Mouse (Mus musculus): ENCODE data around the gene Cers5.

Gene Cers5

GRCm38 (mm10) chr15:99726549-99726948, 46.1 kb downstream of the Cers5 start:
- in situ Hi-C loops (cut with MboI, MseI) = loop anchor here (5.0 to 10.0 kb wide), 2 partner anchors 46 to 178 kb away; partner anchors contain the start of gene Cers5

GRCm38 (mm10) chr15:99725341-99726155, 47.1 kb downstream of the Cers5 start, which contains the start of gene Cox14:
Gene Cox14, plus strand, starts transcription at chr15:99725618.
- in situ Hi-C loops (cut with MboI, MseI) = loop anchor here (5.0 to 10.0 kb wide), 2 partner anchors 47 to 179 kb away; partner anchors contain the start of gene Cers5

DNA sequence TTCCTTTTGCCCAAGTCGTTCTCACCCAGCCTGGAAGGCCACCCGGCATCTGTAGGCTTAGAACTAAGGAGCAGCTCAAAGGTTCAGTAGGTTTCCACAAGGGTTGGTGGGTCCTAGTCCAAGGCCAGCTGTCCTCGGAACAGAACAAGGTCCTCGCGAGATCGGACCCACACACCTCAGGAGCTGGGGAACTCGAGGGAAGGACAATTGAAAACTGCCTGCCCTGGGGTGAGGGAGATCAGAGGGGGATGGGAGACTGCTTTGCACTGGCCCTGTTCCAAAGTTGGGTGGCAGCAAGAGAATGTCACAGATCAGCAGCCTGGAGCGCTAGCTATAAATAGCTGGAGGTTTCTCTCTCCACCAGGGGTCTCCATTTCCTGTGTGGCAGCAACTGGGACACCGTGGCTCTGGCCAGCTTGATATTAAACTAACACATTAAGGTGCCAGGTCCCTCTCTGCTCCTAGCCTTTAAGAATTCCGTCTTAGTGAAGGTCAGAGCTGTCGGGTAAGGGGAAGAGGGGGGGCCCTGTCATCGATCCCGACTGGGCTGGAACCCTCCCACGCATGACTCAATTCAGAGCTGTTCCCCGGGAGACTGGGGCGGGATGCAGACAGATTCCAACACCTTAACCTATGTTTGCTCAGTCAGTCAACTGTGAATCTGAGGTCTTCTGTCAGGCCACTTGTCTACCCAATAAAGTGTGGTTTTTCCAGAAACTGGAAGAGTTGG, 48.2 kb downstream of the Cers5 start:
- in situ Hi-C loops (cut with MboI, MseI) = loop anchor here (5.0 to 10.0 kb wide), 2 partner anchors 48 to 180 kb away; partner anchors contain the start of gene Cers5

- in situ Hi-C loops (cut with MboI, MseI) = loop anchor here (10.0 kb wide), 1 partner anchor 181 kb away; no protein-coding TSS in a partner anchor
These were observed 49.0 kb downstream of the Cers5 start for GRCm38 (mm10) chr15:99723515-99724291.

DNA sequence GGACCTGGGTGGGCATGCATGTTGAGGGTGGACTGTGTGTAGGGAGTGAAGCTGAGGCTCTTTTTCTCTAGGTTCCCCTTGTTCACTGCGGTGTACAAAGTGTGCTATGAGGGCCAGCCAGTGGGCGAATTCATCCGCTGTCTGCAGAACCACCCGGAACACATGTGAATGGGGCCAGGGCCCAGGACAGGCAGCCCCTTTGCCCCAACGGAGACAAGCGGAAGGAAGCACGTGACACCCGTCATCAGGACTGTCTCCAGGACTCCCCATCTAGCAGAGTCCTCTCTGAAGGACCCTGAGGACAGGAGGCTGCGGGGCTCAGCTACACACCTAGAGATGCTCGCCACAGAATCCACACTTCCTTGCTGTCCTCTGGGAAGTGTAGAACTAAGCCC, 49.6 kb downstream of the Cers5 start:
- in situ Hi-C loops (cut with MboI, MseI) = loop anchor here (10.0 kb wide), 1 partner anchor 182 kb away; no protein-coding TSS in a partner anchor

GRCm38 (mm10) chr15:99721921-99722743, 50.6 kb downstream of the Cers5 start:
- in situ Hi-C loops (cut with MboI, MseI) = loop anchor here (10.0 kb wide), 1 partner anchor 183 kb away; no protein-coding TSS in a partner anchor

- in situ Hi-C loops (cut with MboI, MseI) = loop anchor here (10.0 kb wide), 1 partner anchor 185 kb away; no protein-coding TSS in a partner anchor
These were observed 52.8 kb downstream of the Cers5 start for GRCm38 (mm10) chr15:99719865-99720264.

DNA sequence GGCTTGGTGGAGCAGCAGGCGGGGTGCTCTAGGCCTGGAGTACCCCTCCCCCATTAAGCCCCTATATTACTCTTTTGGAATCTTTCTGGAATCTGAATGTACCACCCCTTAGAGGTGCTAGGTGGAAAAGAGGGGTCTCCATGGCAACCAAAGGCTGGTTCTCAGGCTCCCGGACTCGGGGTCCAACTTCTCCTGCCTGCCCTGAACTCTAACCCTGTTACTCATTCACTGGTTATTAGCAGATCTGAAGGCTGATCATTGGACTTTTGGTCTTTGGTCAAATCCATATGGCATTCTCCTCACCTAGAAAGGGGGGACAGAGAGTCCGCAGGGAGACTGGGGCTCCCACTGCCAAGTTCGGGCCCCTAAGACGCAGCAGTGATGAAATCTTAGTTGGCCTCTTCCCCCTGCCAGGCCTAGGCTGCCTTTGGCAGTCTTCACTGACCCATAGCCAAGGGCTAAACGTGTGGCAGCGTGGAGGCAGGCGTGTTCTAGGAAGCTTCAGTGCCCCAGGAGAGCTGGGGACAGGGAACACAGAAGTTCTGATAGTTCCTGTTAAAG, 54.1 kb downstream of the Cers5 start:
- in situ Hi-C loops (cut with MboI, MseI) = no loop called here

DNA sequence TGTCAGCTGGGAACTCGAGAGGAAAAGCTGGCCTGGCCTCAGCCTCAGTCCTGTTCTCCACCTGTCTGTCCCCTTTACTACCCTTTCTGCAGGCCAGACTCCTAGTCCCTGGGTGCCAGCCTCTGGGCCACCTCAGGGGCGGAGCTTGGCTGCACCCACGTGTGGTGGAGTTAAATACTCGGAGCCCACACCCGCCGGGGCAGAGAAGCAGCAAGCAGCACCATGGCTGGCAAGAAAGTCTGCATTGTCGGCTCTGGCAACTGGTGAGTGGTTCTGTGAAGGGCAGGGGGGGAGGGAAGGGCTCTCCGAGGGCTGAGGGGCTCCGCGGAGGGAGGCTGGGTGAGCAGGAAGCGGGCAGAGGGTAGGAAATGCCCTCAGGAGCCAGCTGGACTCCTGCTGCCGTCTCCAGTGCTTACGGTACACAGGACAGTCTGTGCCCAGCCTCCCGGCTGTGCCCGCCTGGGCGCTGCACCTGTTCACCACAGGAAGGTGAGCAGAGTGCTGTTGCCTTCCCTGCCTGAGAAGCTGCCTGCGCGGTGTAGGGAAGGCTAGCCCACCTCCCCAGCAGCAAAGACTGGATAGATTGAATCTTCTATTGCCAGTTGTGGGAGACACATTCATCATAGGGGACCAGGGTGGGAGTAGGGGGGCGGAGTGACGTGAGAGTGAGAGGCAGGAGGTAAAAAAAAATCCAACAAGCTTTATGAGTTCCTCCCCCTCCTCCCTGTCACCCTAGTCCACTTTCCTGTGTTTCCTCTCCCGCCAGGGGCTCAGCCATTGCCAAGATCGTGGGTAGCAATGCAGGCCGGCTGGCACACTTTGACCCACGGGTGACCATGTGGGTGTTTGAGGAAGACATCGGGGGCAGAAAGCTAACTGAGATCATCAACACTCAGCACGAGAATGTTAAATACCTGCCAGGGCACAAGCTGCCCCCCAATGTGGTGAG, 55.0 kb downstream of the Cers5 start, which contains the start of gene Gpd1:
Gene Gpd1, plus strand, starts transcription at position 130 of the 949 bp plus-strand sequence.
- in situ Hi-C loops (cut with MboI, MseI) = no loop called here

DNA sequence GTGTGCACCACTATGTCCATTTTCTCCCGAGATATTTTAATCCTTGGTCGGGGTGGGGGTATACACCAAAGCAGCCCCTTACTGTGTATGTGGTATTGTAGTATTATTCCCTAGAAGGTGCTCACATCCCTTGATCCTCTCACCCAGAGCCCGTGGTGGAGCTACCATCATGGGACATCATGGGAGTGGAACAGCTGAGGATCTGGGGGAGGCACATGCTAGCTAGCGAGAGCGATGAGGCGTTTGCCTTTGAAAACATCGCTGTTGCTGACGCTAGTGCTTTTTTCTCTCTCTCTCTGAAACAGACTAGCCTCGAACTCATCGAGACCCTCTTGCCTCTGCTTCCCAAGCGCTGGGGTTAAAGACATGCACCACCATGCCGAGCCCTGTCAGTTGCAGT, 55.9 kb downstream of the Cers5 start:
- in situ Hi-C loops (cut with MboI, MseI) = no loop called here

DNA sequence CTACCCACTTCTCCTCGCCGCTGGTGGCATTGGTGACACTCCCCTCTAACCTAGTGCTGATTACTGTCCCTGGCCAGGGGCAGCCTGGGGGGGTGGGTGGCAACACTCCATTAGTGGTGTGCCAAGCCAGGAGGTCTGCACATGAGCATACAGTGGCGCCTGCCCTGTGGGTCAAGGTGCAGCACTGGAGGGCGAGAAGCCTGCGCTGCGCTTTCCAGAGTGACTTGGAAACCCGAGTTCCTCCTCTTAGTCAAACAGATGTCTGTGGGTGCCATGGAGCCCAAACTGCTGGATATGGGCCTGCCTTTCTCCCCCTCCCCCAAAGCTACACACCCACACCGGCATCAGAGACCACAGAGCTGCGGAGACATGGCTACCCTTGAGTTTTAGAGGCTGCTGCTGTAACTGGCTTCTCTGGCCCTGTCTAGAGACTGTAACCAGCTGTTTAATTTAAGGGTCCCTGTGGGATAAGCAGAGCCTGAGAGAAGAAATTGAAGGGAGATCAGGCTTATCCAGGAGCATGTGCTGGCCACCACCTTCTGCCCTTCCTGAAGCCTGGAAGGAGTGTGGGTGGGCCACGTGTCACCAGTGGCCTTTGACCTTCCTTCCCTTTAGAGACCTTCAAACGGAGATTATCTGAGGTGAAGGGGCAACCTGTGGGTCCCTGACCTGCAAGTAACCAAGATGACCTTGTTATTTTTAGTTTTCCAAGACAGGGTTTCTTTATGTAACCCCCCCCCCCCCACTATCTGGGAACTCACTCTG, 56.5 kb downstream of the Cers5 start:
- in situ Hi-C loops (cut with MboI, MseI) = no loop called here

GRCm38 (mm10) chr15:99715361-99715865, 57.3 kb downstream of the Cers5 start:
- in situ Hi-C loops (cut with MboI, MseI) = no loop called here

DNA sequence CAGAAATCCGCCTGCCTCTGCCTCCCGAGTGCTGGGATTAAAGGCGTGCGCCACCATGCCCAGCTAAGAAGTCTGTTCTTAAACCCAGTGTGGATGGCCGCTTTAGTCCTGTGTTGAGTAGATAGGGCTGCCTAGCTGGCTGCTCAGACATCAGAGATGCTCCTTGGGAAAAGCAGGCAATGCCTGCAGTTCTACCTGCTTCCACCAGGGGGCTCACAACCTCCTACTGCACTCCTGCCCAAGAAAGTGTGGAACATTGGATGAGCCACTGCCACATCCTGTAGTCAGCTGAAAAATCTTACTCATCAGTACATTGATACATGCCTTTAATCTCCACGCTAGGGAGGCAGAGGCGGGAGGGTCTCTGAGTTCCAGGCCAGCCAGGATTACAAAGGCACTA, 57.8 kb downstream of the Cers5 start:
- in situ Hi-C loops (cut with MboI, MseI) = no loop called here

GRCm38 (mm10) chr15:99714206-99714605, 58.5 kb downstream of the Cers5 start:
- in situ Hi-C loops (cut with MboI, MseI) = no loop called here

- in situ Hi-C loops (cut with MboI, MseI) = no loop called here
These were observed 59.1 kb downstream of the Cers5 start for GRCm38 (mm10) chr15:99713569-99713968.

GRCm38 (mm10) chr15:99712666-99713559, 59.8 kb downstream of the Cers5 start:
- in situ Hi-C loops (cut with MboI, MseI) = no loop called here

DNA sequence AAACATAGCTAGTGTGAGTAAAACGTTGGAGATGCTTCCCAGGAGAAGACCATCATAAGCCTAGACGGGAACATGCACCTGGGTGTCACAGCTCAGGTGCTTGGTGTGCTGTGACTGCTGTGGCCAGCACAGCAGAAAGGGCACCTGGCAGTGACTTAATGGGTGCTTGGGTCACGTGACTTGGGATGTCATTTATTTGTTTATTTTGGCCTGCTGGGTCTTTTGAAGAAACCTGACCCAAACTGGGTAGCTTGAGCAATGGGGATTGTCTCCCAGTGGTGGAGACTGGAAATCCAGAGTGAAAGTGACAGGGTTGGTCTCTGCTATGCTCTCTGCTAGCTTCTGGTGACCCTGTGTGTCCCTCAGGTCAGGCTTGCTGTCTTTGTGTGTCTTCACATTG, 61.2 kb downstream of the Cers5 start:
- in situ Hi-C loops (cut with MboI, MseI) = no loop called here

Measured in regulatory T cell (primary cell).